Mouse (Mus musculus): Measurements from ENCODE around the gene Runx2.

Runx2 gene

DNA sequence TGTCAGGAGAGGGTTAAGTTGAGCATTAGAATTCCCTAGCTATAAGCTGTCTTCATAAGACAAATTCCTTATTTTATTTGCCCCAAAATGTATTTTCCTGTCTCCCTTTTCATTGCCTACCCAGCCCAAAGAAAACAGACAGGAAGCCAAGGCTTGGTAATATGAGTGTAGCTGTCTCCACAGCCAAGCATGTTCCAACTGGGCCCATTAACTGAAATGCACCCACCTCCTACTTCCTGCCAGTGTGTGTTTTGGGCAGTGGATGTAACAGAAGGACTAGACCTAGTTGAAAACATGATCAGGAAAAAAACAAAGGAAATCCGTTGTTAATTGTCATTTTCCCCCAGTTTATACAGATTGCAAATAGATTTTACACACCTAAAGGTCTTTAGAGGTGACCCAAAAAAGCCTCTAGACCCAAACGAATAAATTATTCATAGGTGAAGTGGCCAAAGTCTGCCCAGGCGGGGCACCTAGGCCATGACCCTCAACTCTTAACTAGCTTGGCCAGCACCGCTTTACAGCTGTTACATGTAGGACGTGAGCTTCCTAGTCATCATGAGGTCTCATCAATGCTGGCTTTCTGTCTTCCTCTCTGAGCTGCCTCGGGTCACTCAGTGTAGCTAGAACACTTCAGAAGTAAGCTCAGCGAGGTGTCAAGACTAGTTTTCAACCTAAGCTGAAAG, 154.3 kb downstream of the Runx2 start:
- DNase-seq (ENCODE audit: low spot score): no peak

DNA sequence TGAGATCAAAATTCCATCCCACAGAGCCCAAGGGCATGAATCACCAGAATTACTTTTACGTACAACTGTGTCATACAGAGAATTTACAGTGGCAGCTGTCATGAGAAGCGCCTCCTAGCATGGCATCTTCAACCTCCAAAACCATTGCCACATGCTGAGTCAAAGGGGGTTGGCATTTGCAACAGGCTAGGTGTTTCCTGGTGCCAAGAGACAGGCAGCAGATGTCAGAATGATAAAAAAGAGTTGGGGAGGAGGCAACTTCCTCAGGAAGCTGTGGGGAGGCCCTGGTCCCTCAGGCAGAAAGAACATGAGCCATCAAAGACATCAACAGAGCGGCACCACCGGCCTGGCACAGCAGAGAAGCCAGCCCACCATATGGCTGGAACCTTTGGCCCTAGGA, 160.1 kb downstream of the Runx2 start:
- DNase-seq (ENCODE audit: low spot score): no peak

DNA sequence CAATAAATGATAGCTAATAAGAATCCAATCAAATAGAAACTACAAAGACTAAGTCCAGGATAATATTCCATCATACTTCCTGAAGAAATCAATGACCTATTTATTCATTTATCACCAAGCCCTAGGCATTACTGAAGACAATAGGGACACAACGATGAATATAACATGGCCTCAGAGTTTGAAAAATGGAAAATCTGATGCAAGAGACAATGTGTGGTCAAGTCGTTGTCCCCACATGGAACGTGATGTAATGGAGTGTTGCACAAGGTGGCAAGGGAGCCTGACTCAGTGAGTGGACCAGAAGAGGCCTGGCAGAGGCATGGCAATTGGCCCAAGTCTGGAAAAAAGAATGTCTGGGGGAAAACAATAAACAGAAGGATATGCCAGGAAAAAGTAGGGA, 161.5 kb downstream of the Runx2 start:
- DNase-seq (ENCODE audit: low spot score): no peak

DNA sequence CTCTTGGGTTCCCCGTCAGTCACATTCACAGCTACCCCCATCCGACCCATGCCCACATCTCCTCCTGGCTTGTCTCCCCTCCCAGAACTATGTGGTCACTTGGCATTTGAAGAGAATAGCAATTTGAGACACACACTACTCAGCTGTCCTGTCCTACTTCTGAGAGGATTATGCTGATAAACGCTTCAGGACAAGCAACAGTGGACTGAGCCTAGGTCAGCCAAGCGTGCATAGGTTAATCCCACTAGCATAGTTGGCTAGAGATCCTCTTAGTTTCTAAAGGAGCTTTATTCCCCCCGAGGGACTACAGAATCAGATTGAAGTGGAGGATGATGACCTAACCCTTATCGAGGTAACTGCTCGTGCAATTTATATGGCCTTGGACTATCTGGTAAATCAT, 162.5 kb downstream of the Runx2 start:
- no peak for DNase-seq (ENCODE audit: low spot score)

DNA sequence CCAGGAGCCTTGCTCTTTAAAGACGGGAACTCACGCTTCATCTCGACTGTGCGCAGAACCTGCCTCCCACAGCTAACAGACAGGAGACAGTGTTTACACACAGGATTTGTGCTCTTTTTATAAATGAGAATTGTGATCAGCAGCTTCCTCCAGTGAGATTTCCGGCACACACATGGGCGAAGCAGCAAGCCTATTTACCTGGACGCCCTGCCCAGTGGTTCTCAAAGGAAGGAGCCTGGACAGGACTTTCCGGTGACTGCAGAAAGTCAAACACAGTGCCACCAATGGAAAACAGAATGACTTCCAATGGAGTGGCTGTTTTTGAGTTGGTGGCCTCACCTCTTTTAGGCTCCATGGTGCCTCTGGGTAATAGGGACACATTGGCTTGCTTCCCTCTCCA, 163.0 kb downstream of the Runx2 start:
- no peak for DNase-seq (ENCODE audit: low spot score)

DNA sequence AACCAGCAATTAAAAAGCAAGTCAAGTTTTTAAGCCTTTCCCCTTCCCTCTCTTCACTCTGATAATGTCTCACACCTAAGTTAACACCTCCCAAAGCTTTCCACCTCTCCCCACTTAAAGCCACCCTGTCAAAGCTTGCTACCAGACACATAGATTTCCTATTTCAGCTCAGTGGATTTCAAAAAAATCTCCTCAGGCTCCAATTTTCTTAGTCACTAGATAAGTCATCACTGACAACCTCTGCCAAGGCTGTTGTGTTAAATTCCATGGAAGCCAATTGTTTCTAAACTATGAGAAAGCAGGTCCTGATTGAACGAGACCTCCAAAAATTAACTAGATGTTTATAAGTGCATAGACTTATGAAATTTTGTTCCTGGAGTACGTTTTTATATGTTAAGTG, 164.2 kb downstream of the Runx2 start:
- DNase-seq (ENCODE audit: low spot score): no peak

DNA sequence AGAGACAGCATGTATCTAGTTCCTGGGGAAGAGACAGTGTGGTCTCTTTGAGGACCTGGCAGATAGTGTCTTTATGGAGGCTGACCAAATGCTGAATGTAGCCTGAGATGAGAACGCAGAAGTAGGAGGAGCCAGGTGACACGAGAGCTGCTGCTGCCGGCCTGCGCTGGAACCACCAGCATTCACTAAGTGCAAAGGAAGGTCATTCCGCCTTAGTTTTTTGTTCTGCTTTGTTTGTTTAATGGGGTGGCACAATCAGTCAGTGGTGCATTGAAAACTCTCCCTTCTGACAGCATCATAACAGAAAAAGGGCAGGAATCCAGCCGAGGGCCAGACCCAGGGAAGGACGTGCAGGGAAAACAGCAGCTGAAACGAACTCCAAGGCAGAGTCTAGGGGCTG, 165.5 kb downstream of the Runx2 start:
- no peak for DNase-seq (ENCODE audit: low spot score)

DNA sequence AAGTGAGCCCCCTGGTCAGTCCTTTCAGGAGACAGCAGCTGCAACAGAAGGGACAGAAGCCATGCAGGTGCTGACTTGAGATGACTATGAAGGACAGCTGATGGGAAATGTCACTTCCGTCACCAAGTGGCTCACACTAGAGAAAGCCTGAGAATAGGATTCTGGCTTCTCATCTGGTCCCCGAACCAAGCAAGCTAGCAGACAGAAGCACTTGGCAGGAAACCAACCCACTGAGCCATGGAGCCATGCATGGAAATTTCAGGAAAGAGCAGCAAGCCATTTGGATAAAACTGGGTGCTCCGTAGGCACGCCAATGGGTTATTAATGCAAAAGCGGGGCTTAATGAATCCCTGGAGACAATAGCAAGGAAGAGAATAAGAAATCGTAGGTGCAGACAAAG, 166.7 kb downstream of the Runx2 start:
- no peak for DNase-seq (ENCODE audit: low spot score)

DNA sequence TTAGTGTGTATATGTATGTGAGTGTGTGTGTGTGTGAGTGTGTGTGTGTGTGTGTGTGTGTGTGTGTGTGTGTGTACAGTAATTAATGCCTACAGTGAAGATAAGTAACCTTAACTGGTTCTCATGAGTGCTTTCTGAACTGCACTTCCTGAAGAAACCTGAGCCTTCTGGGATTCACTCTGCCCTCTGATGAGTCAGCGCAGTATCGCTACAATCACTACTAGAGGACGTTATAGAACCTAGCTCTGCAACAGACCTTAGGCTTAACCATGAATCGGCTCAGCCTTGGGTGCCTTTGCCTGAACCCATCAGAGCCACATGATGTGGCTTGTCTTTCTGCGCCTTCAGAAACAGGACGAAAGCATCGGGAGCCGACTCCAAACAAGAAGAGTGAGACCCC, 169.5 kb downstream of the Runx2 start:
- no peak for DNase-seq (ENCODE audit: low spot score)

DNA sequence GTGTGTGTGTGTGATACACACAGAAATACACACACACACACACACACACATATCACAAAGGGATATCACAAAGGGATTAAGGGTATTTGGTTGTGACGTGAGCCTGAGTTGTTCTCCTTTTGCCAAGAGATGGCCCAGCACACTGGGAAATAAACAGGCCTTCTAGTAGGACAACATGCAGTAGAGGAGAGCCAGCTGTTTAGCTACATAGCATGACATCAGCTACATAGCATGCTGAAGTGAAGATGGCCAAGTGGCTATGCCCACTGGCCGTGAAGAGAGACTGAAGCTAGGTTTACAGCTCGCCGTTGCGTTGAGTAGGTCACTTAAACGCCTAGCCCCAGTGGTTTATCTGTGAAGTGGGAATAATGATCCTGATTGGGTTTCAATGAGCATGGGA, 171.3 kb downstream of the Runx2 start:
- no peak for DNase-seq (ENCODE audit: low spot score)

DNA sequence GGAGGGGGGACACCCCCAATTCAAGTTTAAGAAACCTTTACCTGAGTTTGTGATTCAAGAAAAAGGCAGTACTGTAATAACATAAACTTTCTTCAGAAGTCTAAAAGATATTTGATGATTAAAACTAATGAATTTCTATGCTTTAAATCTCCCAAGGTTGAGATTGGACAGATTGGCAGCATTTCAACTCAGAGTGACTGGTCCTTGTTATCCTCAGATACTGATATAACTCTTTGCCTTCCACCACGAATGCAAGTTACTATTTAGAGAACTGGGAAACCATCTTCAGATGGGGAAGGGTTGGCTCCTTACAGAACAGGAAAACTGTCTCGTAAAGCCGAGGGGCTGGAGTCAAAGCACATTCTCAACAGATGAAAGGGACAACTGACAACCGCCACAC, 172.5 kb downstream of the Runx2 start:
- DNase-seq (ENCODE audit: low spot score): no peak

DNA sequence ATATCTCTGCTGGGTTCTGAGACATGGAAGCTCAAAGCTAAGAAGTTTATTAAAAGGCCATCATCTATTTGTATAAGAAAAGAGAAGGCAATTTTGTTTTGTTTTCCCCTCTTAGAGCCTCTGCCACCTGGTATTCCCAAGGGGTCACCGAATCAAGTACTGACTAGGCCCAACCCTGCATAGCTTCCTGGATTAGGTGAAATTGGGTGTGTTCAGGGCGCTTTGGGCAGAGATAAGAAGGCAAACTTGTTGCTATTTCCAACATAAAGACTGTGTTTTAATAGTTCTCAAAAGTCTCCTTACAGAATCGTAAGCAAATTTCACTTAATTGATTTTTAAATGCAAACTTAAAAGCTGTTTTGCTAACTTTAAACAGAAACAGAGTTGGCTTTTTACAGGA, 173.7 kb downstream of the Runx2 start:
- DNase-seq (ENCODE audit: low spot score): no peak

DNA sequence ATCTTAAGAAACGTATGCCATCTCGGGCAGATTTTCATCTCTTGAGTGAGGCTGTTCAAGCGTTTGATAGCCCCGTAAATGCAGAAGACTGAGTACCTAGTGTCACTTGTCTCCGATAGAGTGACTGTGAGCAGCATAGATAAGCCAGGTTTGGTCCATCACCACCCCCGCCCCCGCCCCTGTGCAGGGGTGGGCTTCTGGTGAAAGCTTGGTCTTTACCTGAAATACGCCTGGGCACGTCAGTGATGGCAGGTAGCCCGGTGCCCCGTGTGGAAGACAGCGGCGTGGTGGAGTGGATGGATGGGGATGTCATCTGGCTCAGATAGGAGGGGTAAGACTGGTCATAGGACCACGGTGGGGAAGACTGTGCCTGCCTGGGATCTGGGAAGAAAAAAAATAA, 175.2 kb downstream of the Runx2 start:
- no peak for DNase-seq (ENCODE audit: low spot score)

DNA sequence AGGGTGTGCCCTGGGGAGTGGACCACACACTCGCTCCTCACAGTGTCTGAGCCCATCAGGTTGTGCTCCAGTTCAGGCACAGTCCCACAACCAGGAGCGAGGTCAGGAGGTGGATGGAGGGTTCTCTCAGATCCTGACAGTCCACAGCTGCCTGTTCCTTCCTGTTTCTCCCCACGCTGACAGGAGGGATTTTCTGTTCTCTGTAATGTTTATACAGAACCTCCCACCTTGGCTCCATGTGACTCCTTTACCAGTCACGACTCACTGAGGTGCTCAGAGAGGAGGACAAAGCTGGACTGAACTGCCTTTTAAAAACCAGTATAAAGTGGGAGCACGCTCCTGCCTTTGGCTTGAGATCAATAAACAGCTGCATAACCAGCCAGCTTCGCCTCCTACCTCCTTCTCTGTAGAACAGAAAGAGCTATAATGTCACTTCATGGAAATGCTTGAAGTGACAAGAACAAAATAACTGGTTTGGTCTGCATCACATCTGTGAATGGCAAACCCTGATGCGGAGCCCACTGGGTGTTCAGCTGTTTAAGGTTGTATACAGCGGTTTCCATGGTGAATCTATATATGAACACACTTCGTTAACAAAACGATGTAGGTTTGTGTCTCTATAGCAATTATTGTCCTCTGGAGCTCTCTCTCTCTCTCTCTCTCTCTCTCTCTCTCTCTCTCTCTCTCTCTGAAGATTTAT, 177.3 kb downstream of the Runx2 start:
- DNase-seq (ENCODE audit: low spot score): no peak

DNA sequence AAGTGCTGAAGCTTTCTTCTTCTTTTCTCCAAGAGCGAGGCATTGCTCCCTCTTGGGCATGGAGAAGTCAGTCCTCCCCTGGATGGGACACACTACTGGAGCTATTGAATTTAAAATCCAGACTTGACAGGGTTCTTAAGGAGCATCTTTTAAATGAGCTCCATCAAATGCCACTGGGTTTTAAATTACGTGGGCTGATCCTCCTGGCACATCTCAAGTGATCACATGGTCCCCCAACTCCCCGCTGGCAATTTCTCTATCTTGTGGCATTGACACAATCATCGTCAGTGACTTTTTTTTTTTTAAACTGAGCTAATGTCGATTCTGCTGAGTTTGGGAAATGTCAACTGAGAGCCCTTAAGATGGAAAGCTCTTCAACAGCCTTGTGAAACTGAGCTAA, 180.1 kb downstream of the Runx2 start:
- no peak for DNase-seq (ENCODE audit: low spot score)

DNA sequence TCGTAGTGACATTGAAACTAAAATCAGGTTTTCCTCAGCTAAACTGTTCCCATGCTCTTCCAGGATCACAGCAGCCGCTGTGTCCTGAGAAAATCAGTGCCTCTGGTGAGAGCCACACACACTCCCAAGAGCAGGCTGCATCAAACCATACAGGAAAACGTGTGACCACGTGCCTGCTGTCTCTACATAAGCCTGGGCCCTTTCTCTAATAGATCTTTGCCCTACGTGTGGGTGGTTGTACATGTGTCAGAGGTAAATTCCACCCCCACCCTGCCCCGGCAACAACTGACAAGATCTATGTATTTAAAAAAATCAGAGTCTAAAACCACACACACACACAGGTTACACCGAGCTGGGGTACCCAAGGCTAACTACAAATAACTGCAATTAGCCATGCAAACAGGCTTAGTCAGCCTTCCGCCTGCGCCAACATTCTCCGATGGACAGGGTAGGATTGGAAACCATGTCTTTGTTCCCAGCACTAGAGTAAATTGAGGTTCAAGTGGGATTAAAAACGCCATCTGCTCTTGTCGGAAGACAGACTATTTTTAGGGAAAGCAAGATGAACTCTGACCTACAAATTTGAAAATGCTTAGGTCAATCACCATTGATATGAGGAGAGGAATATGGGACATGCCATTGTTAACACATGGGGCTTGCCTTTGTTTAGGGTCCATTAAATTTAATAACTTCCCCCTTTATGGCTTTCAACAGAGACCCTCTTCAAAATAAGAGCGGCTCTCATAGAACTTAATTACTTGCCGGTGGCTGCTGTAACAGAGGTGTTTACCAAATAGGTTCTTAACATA, 180.8 kb downstream of the Runx2 start:
- no peak for DNase-seq (ENCODE audit: low spot score)

DNA sequence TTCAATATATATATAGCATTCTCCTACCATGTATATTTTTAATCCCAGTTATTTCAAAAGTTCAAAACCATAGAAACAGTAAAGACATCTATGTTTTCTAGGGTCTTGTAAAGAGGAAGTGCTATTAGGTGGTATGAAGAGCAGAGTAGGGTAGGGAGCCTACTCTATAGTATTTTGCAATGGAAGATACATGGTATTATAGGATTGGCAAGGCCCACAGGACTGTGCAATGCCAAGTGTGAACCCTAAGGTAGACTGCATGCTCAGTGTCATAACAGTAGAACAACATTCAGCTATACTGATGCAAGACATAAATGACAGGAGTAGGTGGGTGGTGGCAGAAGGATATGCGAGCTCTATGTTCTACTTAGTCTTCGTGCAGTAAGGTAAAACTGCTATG, 181.7 kb downstream of the Runx2 start:
- no peak for DNase-seq (ENCODE audit: low spot score)

DNA sequence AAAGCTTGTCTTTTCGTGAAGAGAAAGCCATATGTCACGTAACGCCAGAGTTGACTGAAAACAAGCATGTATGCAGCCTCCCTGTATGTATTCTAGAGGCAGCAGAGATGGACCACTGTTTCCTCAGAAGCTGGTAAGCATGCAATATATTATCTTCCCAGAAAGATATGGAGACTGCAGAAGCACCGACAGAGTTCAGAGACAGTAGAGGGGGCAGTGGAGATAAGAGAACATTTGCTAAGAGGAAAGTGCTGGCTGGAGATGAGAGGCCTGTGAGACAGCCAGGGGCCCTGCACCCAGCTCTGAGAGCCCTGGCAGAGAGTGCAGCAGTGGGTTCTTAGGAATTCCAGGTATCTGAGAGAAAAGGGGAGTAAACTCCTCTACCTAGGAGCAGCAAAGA, 182.3 kb downstream of the Runx2 start:
- no peak for DNase-seq (ENCODE audit: low spot score)

DNA sequence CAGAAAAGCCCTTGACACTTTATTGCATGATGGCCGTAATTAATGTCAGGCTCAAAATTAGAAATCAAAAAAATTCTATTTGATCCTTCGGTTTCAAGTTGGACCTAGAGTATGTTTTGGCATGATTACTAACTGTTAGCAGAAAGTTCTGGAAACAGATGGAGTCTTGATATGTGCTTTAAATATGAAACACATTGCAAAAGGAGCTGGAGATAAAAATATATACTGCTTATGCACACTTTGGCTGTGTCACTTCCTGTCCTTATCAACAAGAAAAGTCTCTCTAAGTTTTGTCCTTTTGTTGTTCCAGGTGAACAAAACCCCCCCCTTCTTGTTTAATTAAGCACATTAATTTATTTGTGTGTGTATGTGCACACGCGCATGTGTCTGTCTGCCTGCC, 183.0 kb downstream of the Runx2 start:
- no peak for DNase-seq (ENCODE audit: low spot score)

DNA sequence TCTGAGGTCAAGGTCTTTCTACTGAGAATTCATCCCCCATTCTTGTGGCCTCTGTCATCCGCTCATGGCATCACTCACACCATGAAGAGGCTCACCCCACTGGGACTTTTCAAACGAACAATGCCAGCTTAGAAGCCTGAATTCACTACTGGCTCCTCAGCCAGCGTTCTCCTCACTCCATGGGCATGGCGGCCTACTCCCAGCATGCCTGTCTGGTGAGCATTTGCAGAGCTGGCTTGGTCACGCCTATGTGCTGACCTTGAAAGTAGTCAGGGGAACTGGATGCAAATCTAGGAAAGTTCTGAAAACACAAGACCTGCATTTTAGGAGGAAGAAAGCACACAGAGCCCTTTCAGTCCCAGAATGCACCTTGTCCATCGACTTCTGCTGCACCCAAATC, 187.3 kb downstream of the Runx2 start:
- DNase-seq (ENCODE audit: low spot score): no peak

DNA sequence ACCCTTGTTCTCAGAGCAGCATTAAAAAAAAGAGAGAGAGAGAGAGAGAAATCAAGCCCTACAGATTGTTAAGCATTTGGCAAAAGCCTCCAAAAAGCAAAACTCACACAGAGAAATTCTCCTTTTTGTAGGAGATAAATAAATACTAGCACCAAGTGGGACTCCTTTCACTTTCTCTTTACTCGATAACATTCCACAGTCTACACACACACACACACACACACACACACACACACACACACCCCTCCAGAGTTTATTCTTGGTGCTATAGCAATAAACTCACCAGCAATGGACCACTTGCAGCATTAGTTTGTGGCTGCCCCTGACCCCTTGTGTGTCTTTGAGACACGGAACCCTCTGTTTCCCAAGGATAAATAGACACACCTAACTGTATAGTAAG, 190.9 kb downstream of the Runx2 start:
- DNase-seq (ENCODE audit: low spot score): no peak

DNA sequence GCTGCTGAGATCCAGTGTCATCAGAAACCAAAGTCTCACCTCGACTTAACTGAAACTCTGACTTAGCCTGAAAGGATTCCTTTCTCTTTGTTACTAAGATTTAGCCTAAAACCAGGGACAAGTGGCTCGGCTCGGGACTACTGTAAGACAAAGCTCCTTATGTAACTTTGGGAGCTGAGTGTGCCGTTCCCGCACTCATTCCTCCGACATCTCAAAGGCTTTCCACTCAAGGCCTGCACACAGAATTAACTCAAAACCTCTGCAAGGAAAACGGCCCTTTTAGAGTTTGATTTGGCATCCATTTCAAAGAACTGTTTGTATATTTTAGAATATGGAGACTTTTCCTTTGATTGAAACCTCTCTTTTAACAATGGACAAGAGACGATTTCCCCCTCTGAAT, 191.3 kb downstream of the Runx2 start:
- no peak for DNase-seq (ENCODE audit: low spot score)

DNA sequence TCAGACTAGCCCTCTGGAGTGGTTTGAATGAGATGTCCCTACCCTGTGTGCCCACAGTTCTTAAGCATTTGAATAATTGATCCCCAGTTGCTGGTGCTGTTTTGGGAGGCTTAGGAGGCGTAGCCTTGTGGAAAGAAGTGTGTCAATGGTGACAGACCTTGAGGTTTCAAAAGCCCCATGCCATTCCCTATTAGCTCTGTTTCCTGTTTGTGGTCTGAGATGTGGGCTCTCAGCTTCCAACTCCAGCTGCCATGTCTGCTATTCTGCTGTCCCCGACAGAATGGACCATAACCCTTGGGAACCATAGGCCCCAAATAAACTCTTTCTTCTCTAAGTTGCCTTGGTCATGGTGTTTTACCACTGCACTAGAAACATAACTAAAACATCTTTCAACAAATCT, 194.1 kb downstream of the Runx2 start:
- DNase-seq (ENCODE audit: low spot score): no peak
